Mouse (Mus musculus): ENCODE results near the gene S100a3. TPM values are rescaled to one million over a fixed set of nuclear protein-coding genes. Genes with fewer than 3 reads are reported as not detected.

The S100a3 gene
- polyA plus RNA-seq, 1 experiment from 2014 or later = 0.44 TPM

DNA sequence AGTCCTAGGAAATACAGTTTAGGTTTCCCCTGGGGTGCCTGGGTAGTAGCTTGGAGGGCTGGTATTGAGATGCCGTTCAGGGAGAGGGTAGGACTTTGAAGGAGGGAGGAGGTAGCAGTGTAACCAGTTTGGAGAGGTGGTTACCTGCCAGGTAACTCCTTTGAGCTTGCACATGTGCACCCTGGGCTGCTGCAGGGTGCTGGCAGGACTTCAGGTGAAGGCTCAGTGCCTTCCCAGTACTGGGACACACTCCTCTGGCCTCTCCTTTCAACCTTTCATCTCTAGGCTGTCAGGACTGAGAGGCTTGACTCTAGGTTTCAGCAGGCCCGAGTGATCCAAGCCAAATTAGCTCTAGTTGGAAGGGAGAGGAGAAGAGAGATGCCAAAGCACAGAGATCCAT, 34.3 kb upstream of the S100a3 start:
- H3K4me2 ChIP-seq (replicated peaks; ENCODE audit: low read depth, low read length) = no peak overlapping the region
- 76% methylated on average over 2 of the region's 2 CpGs for WGBS
- H3K27me3 ChIP-seq (ENCODE audit: insufficient read depth, low read length) = no peaks in the 10 kb centered on the region
- 0 out of 2 replicates have a peak, but pooled peaks cover 4% of the 10 kb centered on the region for H3K36me3 ChIP-seq (ENCODE audit: insufficient read depth, low read length)
- no peak overlapping the region for H3K27ac ChIP-seq (ENCODE audit: low read length)
- H3K4me3 ChIP-seq (ENCODE audit: low read length) = no peak overlapping the region
- no peaks in the 10 kb centered on the region; the same call in 1 of the 2 replicates for H3K4me1 ChIP-seq (ENCODE audit: insufficient read depth, low read length)
- no peaks in the 10 kb centered on the region for H3K9me3 ChIP-seq (ENCODE audit: low read length)
- no peak for ATAC-seq (ENCODE audit: low FRiP score, low TSS enrichment)
- H3K9ac ChIP-seq (replicated peaks; ENCODE audit: low read length) = no peak overlapping the region

- no peak within 1 kb of the TSS for H3K27ac ChIP-seq (ENCODE audit: low read length)
- H3K4me3 ChIP-seq (ENCODE audit: low read length) = no peak within 1 kb of the TSS
- no peaks in the 10 kb centered on the region for H3K9me3 ChIP-seq (ENCODE audit: low read length)
- no peaks in the 10 kb centered on the region for H3K27me3 ChIP-seq (ENCODE audit: insufficient read depth, low read length)
- ATAC-seq (ENCODE audit: low FRiP score, low TSS enrichment) = peak; percentile 71
- no peak within 1 kb of the TSS for H3K4me2 ChIP-seq (replicated peaks; ENCODE audit: low read depth, low read length)
- 50% methylated on average over 5 of the region's 5 CpGs for WGBS
- H3K4me1 ChIP-seq (ENCODE audit: insufficient read depth, low read length) = no peaks in the 10 kb centered on the region; the same call in 1 of the 2 replicates
- no peak within 1 kb of the TSS for H3K9ac ChIP-seq (replicated peaks; ENCODE audit: low read length)
- 0 out of 2 replicates have a peak, but pooled peaks cover 4% of the 10 kb centered on the region for H3K36me3 ChIP-seq (ENCODE audit: insufficient read depth, low read length)
Measured at GRCm38 (mm10) chr3:90526580-90526979, 33.8 kb upstream of the S100a3 start, which contains the start of gene S100a14. Gene S100a14 (plus strand): TSS chr3:90526856.

- WGBS = 88% methylated on average over 7 of the region's 7 CpGs
- no peak overlapping the region for H3K4me3 ChIP-seq (ENCODE audit: low read length)
Measured at GRCm38 (mm10) chr3:90527291-90527873, 33.0 kb upstream of the S100a3 start.

DNA sequence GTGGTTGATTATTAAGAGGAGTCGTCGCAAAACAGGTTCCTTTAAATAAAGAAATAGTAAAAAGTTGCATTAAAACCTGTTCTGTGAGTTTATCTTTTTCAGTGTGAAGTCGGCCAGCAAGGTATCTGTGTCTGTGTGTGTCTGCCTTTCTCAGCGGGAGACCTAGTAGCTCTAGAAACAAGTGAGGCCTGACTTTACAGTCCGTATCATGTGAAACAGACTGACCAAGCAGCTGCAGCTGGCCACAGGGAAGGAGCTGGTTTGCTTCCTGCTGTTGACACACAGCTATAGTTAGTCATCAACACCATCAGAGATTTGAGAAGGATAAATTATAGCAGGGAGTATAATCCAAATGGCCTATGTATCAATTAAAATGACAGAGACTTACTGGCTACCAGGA, 28.7 kb upstream of the S100a3 start:
- no peak for ATAC-seq (ENCODE audit: low FRiP score, low TSS enrichment)
- no peaks in the 10 kb centered on the region for H3K27me3 ChIP-seq (ENCODE audit: insufficient read depth, low read length)
- H3K27ac ChIP-seq (ENCODE audit: low read length) = no peak overlapping the region
- no peaks in the 10 kb centered on the region for H3K9me3 ChIP-seq (ENCODE audit: low read length)
- 61% methylated on average over 5 of the region's 5 CpGs for WGBS
- no peak overlapping the region for H3K4me3 ChIP-seq (ENCODE audit: low read length)
- peaks cover under 1% of the 10 kb centered on the region; the same call in 1 of the 2 replicates for H3K4me1 ChIP-seq (ENCODE audit: insufficient read depth, low read length)
- H3K36me3 ChIP-seq (ENCODE audit: insufficient read depth, low read length) = no peaks in the 10 kb centered on the region
- H3K9ac ChIP-seq (replicated peaks; ENCODE audit: low read length) = no peak overlapping the region
- H3K4me2 ChIP-seq (replicated peaks; ENCODE audit: low read depth, low read length) = no peak overlapping the region

More at GRCm38 (mm10) chr3:90527291-90527873, 33.0 kb upstream of the S100a3 start:
- Histone ChIP-seq H3K4me2 (replicated peaks; ENCODE audit: low read depth, low read length) (no peak overlapping the region), H3K36me3 (ENCODE audit: insufficient read depth, low read length) (0 out of 2 replicates have a peak, but pooled peaks cover 4% of the 10 kb centered on the region), H3K27me3 (ENCODE audit: insufficient read depth, low read length) (no peaks in the 10 kb centered on the region), H3K9me3 (ENCODE audit: low read length) (no peaks in the 10 kb centered on the region), H3K9ac (replicated peaks; ENCODE audit: low read length) (no peak overlapping the region), H3K27ac (ENCODE audit: low read length) (no peak overlapping the region), H3K4me1 (ENCODE audit: insufficient read depth, low read length) (no peaks in the 10 kb centered on the region; the same call in 1 of the 2 replicates)
- no peak for ATAC-seq (ENCODE audit: low FRiP score, low TSS enrichment)

DNA sequence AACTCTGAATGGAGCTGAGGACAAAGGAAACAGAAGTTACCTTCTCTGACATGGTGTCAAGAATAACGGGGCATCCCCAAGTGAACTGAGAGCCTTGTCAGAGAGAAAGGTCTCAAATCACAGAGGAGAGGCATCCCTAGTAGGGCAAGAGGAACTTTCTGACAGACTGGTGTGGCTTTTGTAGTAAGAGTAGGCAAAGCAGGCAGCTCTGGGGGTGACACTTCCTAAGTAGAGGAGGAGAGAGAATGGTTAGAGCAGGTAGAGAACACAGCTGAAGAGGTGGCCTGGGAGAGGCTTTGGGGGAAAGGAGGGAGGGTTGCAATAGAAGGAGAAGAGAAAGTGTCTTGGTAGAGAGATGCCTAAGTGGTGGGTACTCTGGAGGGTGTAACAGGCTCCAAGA, 24.9 kb upstream of the S100a3 start:
- H3K4me3 ChIP-seq (ENCODE audit: low read length) = no peak overlapping the region
- no peaks in the 10 kb centered on the region for H3K36me3 ChIP-seq (ENCODE audit: insufficient read depth, low read length)
- H3K27ac ChIP-seq (ENCODE audit: low read length) = no peak overlapping the region
- WGBS = 67% methylated on average over 1 of the region's 1 CpGs
- no peak overlapping the region for H3K4me2 ChIP-seq (replicated peaks; ENCODE audit: low read depth, low read length)
- peaks cover 24% of the 10 kb centered on the region for H3K4me1 ChIP-seq (ENCODE audit: insufficient read depth, low read length)
- no peaks in the 10 kb centered on the region for H3K9me3 ChIP-seq (ENCODE audit: low read length)
- no peak overlapping the region for H3K9ac ChIP-seq (replicated peaks; ENCODE audit: low read length)
- ATAC-seq (ENCODE audit: low FRiP score, low TSS enrichment) = no peak
- H3K27me3 ChIP-seq (ENCODE audit: insufficient read depth, low read length) = no peaks in the 10 kb centered on the region

GRCm38 (mm10) chr3:90537141-90537904, 23.1 kb upstream of the S100a3 start, which contains the start of gene S100a16:
Gene S100a16 (plus strand): TSS chr3:90537254.
- no peaks in the 10 kb centered on the region for H3K9me3 ChIP-seq (ENCODE audit: low read length)
- peak within 1 kb of the TSS; percentile 48 for H3K4me2 ChIP-seq (replicated peaks; ENCODE audit: low read depth, low read length)
- H3K36me3 ChIP-seq (ENCODE audit: insufficient read depth, low read length) = no peaks in the 10 kb centered on the region
- peaks cover 33% of the 10 kb centered on the region for H3K4me1 ChIP-seq (ENCODE audit: insufficient read depth, low read length)
- no peaks in the 10 kb centered on the region for H3K27me3 ChIP-seq (ENCODE audit: insufficient read depth, low read length)
- peak; percentile 93 for ATAC-seq (ENCODE audit: low FRiP score, low TSS enrichment)
- H3K9ac ChIP-seq (replicated peaks; ENCODE audit: low read length) = peak within 1 kb of the TSS; percentile 69
- peak within 1 kb of the TSS; percentile 41 for H3K4me3 ChIP-seq (ENCODE audit: low read length)
- 35% methylated on average over 10 of the region's 10 CpGs for WGBS
- H3K27ac ChIP-seq (ENCODE audit: low read length) = peak within 1 kb of the TSS; percentile 96

DNA sequence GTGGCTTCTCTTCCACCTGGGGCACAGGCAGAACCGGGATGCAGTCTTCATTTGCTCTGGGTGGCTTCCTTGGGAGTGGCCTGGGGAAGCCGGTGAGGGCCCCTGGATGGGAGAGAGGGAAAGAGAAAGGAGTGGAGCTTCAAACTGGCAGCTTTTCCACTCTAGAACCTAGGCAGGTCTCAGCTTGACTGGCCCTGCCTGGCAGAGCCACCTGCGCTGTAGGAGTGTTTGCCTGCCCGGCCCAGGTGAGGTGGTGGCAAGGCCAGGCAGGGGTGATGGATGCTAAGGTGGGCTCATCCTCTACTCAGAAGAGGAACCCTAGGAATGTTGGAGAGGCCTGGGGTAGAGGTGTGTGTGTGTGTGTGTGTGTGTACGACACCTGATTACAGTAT, 22.5 kb upstream of the S100a3 start:
- peak overlapping the region; percentile 48 for H3K4me2 ChIP-seq (replicated peaks; ENCODE audit: low read depth, low read length)
- no peaks in the 10 kb centered on the region for H3K9me3 ChIP-seq (ENCODE audit: low read length)
- H3K4me3 ChIP-seq (ENCODE audit: low read length) = peak overlapping the region; percentile 41
- no peaks in the 10 kb centered on the region for H3K36me3 ChIP-seq (ENCODE audit: insufficient read depth, low read length)
- ATAC-seq (ENCODE audit: low FRiP score, low TSS enrichment) = no peak
- WGBS = 66% methylated on average over 5 of the region's 5 CpGs
- peak overlapping the region; percentile 69 for H3K9ac ChIP-seq (replicated peaks; ENCODE audit: low read length)
- H3K4me1 ChIP-seq (ENCODE audit: insufficient read depth, low read length) = peaks cover 36% of the 10 kb centered on the region
- no peaks in the 10 kb centered on the region for H3K27me3 ChIP-seq (ENCODE audit: insufficient read depth, low read length)
- peak overlapping the region; percentile 96 for H3K27ac ChIP-seq (ENCODE audit: low read length)

- WGBS = 27% methylated on average over 4 of the region's 4 CpGs
- Histone ChIP-seq H3K9me3 (ENCODE audit: low read length) (no peaks in the 10 kb centered on the region), H3K9ac (replicated peaks; ENCODE audit: low read length) (peak overlapping the region; percentile 63), H3K36me3 (ENCODE audit: insufficient read depth, low read length) (no peaks in the 10 kb centered on the region), H3K4me1 (ENCODE audit: insufficient read depth, low read length) (peaks cover 36% of the 10 kb centered on the region), H3K27ac (ENCODE audit: low read length) (peak overlapping the region; percentile 78), H3K4me2 (replicated peaks; ENCODE audit: low read depth, low read length) (peak overlapping the region; percentile 43), H3K27me3 (ENCODE audit: insufficient read depth, low read length) (no peaks in the 10 kb centered on the region), H3K4me3 (ENCODE audit: low read length) (peak overlapping the region; percentile 30)
- ATAC-seq (ENCODE audit: low FRiP score, low TSS enrichment) = peak; percentile 29; the same call in 1 of the 2 replicates
Measured at GRCm38 (mm10) chr3:90540904-90541303, 19.5 kb upstream of the S100a3 start.

DNA sequence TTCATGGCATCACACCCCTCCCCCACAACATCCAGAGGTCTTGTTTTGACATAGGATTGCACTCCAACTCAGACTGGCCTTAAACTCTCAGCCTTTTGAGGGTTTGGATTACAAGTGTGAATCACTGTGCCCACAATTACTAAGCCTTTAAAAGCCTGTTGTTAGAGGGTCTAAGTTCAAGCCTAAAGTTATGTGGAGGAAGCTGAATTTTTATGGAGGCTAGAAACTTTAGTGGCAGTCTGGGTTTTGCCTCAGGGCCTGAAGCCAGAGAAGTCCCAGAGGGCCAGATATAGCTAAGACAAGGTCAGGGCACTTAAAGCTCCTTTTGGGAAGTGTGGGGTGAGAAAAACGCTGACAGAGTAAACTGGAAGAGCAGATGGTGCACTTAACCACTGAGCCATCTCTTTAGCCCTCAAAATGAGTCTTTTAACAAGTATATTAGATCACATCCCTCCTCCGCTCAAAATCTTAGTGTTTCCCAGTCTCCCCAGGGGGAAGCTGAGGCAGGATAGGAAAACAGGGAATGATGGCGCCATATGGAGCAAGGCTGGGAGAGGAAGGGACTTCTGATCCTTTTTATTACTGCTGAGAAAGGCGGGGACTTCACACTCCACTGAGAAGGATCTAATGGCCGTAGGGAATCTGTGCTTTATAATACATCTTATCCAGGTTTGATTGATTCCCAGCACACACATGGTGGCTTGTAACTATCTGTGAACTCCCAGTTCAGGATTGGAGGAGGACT, 10.5 kb upstream of the S100a3 start:
- H3K36me3 ChIP-seq (ENCODE audit: insufficient read depth, low read length) = no peaks in the 10 kb centered on the region
- no peak overlapping the region for H3K27ac ChIP-seq (ENCODE audit: low read length)
- no peak overlapping the region for H3K9ac ChIP-seq (replicated peaks; ENCODE audit: low read length)
- ATAC-seq (ENCODE audit: low FRiP score, low TSS enrichment) = 0 out of 2 replicates have a peak, but pooled peaks have one; percentile 19
- 27% methylated on average over 5 of the region's 5 CpGs for WGBS
- no peak overlapping the region for H3K4me2 ChIP-seq (replicated peaks; ENCODE audit: low read depth, low read length)
- H3K4me3 ChIP-seq (ENCODE audit: low read length) = no peak overlapping the region
- H3K9me3 ChIP-seq (ENCODE audit: low read length) = no peaks in the 10 kb centered on the region
- H3K4me1 ChIP-seq (ENCODE audit: insufficient read depth, low read length) = peaks cover 9% of the 10 kb centered on the region; the same call in 1 of the 2 replicates
- H3K27me3 ChIP-seq (ENCODE audit: insufficient read depth, low read length) = no peaks in the 10 kb centered on the region
